Mouse (Mus musculus) thymus, postnatal 10 days (tissue): ENCODE data around the gene Ubr7.

ENCODE experiments used
- DNase-seq, 2 experiments: peaks; one replicate each; pipeline ENCODE4 v3.0.0; 2021; ENCODE audit warnings: low spot score in 2 of 2

The Ubr7 gene

DNA sequence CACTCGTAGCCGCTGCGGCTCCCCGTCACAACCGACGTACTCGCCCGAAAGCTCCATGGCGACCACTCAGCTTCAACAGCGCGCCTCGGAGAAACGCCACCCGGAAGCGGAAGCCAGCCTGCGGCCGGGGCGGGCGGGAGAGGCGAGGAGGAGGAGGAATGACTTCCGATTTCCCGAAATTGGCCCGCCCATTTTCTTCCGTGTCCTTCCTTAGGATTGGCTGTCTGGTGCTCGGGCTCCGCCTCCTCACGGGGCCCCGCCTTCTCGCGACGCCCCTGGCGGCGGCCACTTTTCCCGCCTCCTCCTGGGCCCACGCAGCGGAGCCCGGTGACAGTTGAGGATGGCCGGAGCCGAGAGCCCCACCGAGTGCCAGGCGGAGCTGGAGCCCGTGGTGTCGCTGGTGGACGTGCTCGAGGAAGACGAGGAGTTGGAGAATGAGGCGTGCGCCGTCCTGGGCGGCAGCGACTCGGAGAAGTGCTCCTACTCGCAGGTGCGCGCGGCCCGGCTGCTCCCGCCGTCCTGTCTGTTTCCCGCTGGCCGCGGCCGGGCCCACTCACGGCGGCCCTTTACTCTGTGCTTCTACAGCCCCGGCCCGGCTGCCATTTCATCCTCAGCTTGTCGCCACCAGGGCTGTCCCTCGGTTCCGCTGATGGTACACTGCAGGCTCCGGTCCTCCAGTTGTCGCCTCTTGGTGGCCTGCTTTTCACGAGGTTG is at the start of gene Ubr7, which contains the start of the genes Gm28051 and Gon7:
TSS of gene Ubr7 (plus strand) at position 279 of the 714 bp plus-strand sequence.
TSS of gene Gm28051 (minus strand) at position 77 of the 714 bp plus-strand sequence.
TSS of gene Gon7 (minus strand) at position 115 of the 714 bp plus-strand sequence.
- DNase-seq = peak; percentile 93 to 94

DNA sequence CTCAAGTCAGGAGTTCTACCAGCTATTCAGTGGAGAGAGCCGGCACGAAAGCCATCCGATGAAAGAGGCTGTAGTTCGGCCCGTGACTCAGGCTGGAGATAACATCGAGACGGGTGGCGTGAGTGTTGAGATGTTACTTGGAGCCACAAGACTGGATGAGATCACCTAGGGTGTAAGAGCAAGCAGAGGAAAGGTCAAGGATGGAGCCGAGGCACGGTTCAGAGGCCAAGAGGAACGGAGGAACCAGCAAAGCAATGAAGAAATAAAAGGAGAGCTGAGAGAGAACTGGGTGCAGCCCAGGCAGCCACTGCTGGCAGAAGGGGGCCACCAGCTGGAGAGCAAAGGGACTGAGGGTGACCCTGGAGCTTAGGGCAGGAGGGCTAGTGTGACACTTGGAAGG is 49.5 kb upstream of the Ubr7 start:
- no peak for DNase-seq

DNA sequence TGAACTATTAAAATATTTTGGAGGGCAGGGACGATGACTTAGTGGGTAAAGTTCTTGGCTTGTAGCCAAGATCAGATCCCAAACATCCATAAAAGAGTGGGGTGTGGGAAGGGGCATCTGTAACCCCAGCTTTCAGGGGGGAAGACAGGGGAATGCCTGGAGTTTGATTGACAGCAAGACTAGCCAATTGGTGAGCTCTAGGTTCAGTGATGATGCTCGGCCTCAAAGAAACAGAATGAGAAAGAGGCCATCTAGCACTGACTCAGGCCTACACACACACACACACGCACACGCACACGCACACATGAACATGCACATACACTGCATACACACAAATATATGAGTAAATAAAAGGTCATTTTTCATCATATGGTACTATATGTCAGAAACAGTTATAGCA is 47.9 kb upstream of the Ubr7 start:
- DNase-seq = no peak

DNA sequence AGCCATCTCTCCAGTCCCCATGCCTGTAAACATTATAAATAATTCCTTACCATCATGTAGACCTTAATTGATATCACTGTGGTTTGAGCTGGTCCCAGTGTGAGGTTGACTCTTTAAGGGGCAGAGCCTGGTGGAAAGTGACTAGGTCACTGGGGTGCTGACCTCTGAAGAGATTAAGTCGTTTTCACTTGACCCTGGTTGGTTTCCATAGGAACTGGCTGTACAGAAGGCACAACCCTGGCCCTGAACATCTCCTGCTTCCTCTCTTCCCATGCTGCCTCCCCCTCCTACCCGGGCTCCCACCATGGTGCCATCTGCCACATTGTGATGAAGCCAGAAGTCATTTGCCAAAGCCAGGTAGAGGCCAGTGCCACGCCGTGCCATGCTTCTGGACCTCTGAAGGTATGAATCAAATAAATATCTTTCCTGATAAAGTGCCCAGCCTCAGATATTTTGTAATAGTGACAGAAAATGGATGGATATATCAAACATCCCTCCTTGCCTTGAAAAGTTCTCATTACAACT is 46.9 kb upstream of the Ubr7 start:
- DNase-seq = no peak

DNA sequence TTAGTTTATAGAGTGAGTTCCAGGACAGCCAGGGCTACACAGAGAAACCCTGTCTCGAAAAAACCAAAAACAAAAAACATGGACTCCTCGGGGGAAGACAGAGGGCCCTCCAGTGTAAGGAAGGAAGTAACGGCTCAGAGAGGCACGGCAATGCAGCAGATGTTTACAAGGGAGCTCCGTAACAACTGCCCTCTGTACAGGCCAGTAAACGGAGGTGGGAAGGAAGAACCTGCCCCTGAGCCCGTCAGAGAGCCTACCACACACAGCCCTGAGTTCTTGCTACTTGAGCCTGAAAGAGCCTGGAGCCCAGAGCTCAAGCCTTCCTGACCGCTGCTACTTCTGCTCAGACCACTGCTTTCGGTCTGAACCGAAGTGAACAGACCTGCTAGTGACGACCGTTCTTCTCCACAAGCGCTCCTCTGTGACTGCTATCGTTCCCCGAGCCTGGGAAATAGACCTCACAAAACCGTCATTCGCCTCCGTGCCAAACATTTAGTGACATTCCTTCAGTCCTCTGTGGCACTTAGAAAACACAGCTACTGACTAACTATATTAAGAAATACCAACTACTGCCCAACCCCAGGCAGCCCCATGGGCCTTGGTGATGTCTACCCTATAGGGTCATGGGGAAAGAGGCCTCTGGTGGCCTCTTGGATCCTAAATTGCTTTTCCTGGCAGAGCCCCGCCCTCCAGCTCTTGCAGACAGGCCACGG is 44.5 kb upstream of the Ubr7 start:
- no peak for DNase-seq

DNA sequence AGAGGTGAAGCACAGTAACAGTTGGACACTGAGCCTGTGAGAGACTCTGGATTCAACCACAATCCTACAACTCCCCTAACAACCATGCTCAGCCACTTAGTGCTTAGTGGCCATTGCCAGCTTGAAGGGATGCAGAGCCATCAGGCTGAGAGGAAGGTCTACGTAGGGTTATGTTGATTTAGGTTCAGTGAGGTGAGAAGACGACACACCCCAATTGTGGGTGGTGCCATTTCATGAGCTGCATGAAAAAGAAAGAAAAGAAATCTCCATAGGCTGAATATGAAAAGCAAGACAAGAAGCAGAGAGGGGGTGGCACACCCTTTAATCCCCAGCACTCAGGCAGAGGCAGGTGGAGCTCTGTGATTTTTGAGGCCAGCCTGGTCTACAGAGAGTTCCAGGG is 43.7 kb upstream of the Ubr7 start:
- no peak for DNase-seq

DNA sequence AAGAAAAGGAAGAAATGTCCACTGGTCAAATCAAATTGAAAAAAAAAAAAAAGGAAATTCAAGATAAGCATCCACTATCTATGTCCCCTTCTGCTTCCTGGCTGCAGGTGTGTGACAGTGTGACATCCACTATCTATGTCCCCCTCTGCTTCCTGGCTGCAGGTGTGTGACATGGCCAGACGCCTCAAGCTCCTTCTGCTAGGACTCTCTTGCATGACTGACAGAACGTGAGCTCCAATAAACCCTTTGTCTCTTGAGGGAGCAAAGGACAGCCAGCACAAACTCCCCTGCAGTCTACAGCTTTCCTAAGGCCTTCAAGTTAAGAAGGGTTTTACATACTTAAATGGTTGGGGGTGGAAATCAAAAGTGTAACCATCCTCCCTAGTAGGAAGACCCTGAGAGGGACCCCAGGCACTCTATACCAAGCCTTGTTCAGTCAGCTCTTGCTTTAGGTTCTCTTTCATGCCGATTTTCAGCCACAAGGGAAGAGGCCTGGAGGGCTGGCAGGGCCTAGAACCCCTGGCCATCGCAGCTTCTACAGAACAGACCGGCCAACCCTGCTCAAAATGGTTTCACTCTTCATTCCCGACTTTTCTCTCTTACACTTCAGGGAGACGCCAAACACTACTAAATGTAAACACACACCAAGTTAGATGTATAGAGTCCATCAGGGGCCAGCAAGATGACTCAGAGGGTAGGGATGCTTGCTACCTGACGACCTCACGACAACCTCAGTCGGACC is 42.9 kb upstream of the Ubr7 start:
- no peak for DNase-seq

DNA sequence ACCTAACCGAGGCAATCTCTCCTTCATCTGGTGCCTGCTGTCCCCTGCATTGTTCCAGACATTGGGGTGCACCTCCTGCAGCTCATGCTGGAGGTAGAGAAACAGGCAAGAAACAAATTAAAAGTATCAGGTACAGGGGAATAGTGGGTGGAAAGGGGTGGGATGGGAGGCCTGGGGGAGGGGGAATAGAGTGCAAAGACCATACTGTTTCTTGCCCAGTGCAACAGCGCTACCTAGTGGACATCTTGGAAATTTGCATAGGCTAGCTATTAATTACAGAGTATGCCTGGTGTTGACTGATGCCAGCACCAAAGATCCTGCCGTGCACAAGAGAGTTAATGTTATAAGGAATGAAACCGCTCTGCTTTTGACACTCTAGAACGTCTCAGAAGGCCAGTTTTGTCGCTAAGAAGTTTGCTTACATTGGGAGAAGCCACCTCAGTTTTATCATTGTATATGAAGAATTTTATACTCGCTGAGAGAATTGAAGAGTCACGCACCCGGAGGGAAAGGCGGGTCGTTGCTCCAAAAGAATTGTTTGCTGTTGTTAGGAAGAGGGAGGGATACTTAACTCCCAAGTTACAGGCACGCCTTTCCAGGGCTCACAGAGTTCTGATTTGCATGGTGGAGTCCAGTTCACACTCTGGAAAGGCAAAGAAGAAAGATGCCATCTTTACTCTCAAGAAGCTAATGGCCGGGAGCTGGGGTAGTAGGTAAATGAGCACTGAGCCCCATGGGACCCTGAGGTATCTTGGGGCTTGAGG is 38.0 kb upstream of the Ubr7 start:
- DNase-seq = peak in 1 of 2 experiments; percentile 67

DNA sequence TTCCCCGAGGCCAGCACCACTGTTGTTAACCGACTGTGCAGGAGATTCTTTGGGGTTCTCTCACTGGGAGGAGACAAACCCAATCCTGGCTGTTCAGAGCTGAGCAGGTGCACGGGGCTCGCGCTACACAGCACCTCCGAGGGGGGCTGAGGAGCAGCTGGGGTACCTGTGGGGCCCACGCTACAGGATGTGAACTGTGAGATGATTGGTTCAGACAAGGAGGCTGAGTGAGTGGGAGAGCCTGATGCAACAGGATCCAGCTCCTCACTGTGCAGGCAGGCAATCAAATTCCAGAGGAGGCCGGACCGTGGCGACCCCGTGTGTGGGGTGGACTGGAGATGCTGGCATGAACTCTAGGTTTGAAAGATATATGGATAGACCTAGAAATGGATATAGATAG is 35.3 kb upstream of the Ubr7 start:
- DNase-seq = peak; percentile 69 to 75

DNA sequence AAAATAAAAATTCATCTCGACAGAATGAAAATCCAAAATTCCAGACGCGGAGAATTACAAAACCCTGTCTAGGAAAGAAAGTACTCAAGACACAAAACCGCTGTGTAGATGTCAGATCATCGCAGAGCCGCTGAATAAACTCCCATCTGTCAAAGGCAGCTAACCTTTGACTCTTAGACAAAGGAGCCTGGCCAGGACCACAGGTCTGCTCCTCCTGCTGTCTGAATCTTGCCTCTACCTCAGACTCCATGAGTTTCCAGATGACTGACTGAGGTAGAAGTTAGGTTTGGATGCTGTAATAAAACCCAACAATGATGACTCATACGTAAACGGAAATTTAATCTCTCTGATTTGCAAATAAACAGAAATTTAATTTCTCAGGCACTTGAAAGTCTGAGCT is 34.8 kb upstream of the Ubr7 start:
- DNase-seq = no peak

DNA sequence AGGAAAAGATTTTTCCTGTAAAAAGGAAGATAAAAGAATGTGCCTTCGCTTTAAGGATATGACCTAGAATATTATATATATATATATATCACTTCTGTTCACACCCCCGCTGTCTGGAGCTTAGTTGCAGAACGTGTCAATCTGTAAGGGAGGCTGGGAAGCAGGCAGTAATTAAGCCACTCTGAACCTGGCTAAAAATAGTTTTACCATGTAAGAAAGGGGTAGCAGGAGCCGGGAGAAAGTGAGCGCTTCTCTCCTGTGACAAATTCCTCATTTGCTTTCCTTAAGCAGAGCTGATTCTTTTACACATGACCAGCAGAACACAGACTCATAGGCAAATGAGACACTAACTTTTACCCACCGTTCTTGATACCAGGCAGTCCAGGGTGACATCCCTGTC is 33.9 kb upstream of the Ubr7 start:
- no peak for DNase-seq

DNA sequence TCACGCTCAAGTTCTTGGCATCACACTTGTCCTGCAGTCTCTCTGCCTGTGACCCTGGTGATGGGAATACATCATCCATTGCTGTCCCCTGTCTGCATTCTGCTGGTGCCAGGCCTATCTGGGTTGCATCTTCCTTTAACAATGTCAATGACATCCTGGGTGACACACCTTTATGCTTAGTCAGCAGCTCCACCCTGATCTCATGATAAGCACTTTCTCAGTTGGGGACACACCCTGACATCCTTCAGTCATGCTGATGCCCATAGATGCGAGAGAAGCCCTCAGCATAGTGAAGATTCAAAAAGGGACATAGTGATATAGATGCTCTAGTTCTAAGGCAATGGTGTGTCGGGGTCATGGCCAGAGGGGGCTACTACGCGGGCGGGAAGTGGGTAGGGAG is 32.6 kb upstream of the Ubr7 start:
- DNase-seq = no peak

DNA sequence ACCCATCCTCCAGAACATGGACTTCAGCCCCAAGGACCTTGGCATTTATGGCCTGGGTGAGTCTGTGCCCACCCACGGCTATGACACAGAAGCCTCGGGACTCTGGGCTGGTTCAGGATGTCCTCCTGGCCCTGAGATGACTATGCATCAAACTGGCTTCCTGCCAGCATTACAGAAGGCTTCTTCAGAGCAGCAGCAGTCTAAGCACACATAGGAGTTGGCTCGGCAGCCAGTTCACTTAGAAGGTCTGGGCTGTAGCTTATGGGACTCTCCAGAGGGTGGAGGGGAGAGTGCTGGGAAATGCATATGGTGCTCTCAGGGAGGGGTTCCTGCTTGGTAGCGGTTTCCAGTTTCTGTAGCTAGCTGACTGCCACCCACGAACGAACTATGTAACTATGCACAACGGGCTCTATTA is 32.0 kb upstream of the Ubr7 start:
- DNase-seq = no peak

DNA sequence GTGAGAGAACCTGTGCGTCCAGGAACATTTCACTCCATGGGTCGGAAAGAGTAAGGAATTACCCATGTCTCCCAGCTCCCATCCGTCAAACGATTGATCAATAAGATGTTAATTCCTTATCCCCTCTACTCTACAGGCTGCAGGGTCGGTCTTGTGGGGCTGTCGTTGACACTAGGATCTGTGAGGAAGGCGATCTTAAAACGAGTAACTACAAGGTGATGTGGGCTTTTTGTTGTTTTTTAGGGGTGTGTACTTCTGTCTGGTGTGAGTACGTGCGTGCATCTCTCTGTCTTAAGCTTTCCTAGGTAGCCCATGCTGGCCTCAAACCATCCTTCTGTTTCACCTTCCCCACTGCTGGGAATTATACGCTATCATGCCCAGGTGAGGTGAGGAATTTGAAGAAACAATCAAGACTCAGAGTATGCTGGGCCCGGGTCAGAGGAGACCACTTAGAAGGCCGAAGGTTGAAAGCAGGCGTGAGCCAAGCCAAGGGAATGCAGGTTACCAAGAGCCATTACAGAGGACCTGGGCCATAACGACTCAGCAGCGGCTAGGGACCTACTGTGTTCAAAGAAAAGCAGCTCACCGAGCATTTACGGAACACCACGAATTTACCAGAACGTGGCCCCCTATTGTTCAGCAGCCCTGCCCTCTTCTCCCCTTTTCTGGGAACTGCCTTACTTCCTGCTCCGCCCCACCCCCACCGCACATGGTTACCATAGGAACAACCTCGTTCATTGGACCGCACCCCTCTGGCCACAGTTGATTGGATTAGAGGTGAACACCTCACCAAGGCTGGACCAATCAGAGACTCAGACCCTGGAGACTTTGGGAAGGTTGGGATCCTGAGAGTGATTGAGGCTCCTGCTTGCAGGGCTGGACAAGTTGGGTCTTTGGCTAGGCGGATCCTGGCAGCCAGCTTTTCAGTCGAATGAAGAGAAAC is 27.6 kb upstream of the Ubr7 start:
- peak; percentile 58 to 62 for DNase-seq

DNA sequence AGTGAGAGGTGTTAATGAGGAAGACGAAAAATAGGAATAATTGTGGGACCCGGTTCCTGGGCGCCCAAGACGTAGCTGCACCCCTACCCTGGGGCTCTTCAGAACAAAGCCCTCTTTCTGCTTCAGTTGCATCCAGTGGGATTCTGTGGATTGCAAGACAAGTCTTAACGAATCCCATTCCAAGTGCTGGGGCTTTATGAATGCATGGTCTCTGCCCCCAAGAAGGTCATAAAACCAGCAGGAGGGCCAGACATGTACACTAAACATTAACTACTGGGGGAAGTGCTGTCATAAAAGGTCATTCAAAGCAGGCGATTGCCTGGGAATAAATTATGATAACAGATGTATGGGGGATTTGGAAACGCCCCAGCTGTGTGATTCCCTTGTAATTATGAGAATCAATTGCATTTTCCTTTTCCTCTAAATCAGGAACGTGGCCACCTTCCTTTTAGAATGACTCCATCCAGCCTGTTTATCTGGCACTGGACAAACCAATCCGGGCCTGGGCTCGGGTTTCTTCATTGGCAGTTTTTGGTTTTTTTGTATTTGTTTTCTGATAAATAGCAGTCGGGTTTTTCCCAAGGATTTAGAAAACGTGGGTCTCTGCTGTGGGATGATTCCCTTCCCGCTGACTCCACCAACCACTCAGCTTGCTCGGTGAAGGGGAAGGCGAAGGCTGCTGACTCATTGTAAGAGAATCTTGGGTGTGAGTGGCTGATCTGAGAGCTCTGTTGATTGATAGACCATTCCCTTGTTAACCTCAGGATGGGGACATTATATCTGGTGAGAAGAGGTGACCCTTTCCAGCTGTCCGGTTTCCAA is 26.8 kb upstream of the Ubr7 start:
- DNase-seq = no peak

DNA sequence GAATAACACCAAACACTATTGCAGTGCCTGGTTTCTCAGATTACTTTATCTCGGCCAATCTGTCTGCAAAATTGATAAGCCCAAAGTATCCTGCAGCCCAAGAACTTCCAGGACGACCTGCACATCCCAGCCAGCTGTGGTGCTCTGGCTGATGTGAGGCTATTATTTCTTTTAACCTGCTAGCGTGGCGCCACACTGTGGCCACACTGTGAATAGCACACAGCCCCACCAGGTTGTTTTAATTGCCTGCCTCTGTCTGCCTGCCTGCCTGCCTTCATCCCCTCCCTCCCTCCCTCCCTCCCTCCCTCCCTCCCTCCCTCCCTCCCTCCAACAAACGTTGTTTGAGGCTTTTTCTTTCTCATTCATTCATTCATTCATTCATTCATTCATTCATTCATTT is 24.4 kb upstream of the Ubr7 start:
- peak; percentile 33 to 73 for DNase-seq

DNA sequence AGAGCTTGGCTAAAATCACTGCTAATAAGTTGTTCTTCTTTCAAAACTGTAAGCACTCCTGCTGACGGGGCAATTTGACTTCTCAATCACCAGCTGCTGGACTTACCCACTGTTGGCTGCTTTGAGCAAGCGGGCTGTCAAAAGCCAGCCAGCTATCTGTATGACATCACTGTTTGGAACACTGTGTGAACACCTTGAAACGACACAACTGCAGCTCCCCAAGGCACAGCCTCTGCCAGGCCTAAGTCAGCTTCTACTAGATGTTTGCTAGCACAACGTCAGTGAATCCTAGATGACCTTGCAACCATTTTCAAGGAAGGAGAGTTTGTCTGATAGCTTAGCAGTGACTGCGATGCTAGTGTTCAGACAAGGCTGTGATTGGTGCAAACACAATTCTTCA is 18.7 kb upstream of the Ubr7 start:
- no peak for DNase-seq

DNA sequence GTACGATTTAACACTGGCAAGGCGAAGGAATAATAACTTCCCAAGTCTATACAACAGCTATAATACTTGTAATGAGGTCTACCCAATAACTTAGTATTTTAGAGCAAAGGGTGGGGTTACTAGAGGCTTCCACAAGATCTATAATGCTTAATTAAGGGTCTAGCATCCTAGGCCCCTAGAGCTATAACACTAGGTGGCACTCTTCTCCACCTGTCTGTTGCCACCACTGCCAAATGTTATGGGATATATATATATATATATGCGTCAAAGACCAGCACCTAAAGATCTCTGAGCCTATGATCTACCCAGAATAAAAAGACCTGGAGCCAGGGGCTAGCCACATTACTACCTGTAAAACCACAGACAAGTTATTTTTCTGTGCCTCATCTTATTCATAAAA is 17.5 kb upstream of the Ubr7 start:
- DNase-seq = peak in 1 of 2 experiments; percentile 56

DNA sequence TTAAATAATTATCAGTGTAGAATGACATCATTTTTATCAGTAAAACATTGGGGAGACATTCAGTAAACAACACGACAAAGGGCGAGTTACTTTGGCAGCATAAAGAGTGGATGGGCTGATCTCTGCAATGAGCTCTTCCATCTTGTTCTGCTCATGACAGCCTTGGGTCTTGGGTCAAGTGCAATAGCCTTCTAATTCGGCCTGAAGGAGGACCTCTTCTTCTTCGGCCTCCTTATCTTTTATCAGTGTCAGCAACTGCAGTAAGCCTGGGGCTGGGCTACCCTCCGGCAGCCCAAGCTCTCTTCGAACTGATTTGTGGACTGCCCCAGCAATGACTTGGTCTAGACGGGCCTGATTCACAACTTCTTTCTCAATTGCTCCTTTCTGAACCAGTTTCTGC is 15.7 kb upstream of the Ubr7 start:
- no peak for DNase-seq
